Mouse (Mus musculus): ENCODE results near the gene Afap1. TPM values are rescaled to one million over a fixed set of nuclear protein-coding genes. Genes with fewer than 3 reads are reported as not detected.

Gene Afap1
- total RNA-seq, 2 experiments from 2014 or later: 25.9 to 30.4 TPM

DNA sequence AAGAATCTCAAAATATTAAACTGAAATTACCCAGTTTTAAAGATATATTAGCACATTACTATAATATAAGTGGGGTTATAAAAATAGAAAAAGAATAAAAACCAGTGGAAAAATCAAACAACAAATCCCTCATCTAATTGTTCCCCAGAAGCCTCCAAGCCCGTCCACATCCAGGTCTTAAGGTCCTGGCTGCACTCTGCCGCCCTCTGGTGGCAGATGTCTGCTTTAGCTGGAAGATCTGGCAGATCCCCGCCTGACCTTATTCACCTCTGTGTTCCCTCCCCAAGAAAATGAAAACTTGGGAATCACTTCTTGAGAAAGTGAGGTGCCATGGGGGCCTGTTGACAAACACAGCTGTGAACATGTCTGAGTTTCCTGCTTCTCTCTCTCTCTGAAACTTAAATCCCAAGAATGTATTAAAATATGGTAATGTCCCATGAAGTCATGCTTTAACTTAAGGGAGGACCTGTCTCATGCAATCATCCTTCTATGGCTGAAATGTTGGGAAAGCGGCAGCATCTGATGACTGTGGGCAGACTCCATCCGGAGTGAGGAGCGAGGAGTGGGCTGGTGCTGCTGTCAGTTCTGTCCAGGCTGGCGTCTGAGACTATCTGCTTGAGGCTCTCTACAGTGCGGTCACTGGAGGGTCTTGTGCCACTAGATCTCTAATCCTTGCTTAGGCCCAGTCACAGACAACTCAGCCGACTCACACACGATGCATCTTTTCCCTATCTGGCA lies 78.9 kb downstream of the Afap1 start:
- Histone ChIP-seq H3K27ac (peak overlapping the region; percentile 54; the same call in 1 of the 2 replicates), H3K4me3 (no peak overlapping the region)
- peak; percentile 97 for TF ChIP-seq CTCF (conservative IDR thresholded peaks at IDR 0.05)
- peak in 1 of 2 experiments; percentile 69 for DNase-seq (ENCODE audit: low spot score in 2 of 2)

DNA sequence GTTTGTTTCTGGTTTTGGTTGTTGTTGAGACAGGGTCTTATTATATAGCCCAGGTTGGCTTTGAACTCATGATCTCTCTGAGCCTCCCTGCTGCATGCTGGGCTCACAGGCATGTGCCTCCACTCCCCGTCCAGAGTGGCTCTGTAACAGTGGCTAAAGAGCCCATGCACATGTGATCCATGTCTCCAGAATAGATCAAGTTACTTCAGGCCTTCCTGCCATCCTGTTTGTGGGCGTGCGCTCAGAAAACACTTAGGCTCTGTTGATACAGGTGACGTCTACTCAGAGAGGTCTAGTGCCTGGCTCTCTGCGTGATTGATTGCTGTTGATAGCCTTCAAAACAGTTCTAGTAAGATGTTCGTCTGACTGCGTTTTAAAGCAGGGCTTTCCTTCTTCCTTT lies 79.6 kb downstream of the Afap1 start:
- DNase-seq (ENCODE audit: low spot score in 2 of 2): no peak
- H3K4me3 ChIP-seq: no peak overlapping the region
- peak overlapping the region; percentile 19; the same call in 1 of the 2 replicates for H3K27ac ChIP-seq
- TF ChIP-seq CTCF (conservative IDR thresholded peaks at IDR 0.05): no peak

DNA sequence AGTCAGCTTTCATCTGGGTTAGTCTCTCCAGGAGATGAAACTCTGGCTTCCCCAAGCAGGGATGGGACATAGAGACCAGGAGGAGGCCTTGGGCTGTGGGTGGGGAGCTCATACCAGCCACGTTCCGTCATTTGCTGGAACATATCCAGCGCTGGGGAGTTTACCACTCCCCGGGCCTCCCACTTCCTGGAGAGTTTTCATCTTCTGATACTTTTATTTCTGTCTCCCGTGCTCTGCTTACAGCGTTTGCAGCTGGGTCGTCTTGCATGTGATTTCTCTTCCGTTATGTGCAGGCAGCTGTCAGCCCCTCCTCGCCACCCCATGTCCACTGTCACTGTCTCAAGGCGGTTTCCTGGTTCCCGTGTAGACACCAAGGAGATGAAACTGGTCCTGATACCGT lies 80.7 kb downstream of the Afap1 start:
- no peak overlapping the region for H3K4me3 ChIP-seq
- H3K27ac ChIP-seq: no peak overlapping the region
- TF ChIP-seq CTCF (conservative IDR thresholded peaks at IDR 0.05): no peak
- DNase-seq (ENCODE audit: low spot score in 2 of 2): peak in 1 of 2 experiments; percentile 45

DNA sequence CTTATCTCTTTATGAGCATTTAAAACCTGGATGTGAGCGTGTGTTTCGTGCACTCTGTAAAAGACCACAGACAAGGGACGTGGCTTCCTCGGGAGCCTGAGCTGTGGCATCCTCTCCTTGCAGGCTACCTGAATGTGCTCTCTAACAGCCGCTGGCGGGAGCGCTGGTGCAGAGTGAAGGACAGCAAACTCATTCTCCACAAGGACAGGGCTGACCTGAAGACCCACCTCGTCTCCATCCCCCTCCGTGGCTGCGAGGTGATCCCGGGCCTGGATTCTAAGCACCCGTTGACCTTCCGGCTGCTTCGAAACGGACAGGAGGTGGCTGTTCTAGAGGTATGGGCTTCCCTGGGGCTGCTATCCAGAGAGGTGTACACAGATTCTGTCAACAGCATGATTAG lies 81.1 kb downstream of the Afap1 start:
- H3K27ac ChIP-seq: no peak overlapping the region
- TF ChIP-seq CTCF (conservative IDR thresholded peaks at IDR 0.05): no peak
- H3K4me3 ChIP-seq: no peak overlapping the region
- DNase-seq (ENCODE audit: low spot score in 2 of 2): no peak

DNA sequence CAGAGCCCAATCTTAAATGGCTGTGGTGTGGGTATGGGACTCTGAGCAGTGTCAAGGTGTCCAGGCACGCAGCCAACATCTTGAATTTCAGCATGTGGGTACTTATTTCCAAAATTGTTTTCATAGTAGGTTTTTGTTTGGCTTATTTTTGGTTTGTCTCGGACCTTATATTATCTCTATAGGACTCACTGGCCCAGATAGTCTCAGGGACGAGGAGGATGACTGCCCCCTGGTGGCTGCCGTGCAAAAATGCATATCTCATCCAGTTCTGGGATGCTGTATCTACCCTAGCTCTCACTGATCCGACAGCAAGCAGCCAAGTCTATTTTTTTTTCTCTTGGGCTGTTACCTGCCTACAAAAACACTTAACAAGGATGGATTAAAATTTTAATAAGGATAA lies 82.6 kb downstream of the Afap1 start:
- no peak overlapping the region for H3K27ac ChIP-seq
- DNase-seq (ENCODE audit: low spot score in 2 of 2): peak; percentile 60 to 88
- TF ChIP-seq CTCF (conservative IDR thresholded peaks at IDR 0.05): peak; percentile 93
- no peak overlapping the region for H3K4me3 ChIP-seq

DNA sequence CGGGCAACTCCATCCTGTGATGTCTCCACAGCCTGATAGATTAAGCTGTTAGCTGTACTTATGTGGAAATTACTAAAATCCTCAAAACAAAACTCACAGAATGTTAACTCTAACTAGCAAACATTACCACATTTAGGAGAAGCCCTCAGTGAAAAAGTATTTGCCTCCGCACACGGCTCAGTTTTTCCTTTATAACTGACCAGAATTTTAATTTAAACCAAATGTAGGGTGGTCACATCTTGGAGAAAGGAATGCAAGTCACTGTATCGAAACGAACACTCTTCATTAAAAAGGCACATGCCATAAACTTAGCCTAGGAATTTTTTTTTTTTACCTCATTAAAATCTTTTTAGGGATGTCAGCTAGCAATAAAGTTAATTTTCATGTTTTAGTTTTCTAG lies 87.4 kb downstream of the Afap1 start:
- TF ChIP-seq CTCF (conservative IDR thresholded peaks at IDR 0.05): no peak
- no peak for DNase-seq (ENCODE audit: low spot score in 2 of 2)
- Histone ChIP-seq H3K4me3 (no peak overlapping the region), H3K27ac (no peak overlapping the region)

DNA sequence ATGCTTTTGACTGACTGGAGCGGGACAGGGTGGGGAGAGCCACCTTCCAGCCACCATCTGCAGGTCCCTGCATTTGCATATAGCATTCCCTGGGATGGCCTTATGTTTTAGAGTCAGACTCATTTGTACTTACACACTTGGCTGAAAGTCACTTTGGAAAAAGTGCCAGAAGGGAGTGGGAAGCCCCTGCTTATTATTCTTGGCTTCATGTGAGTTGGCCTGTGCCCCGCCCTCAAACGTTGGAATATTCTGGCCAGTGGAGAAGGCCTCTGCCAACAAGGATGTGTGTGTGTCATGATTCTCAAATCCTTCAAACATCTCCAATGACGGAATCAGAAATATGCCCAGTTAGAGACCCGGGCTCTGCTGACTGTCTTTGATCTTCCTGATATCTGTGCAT lies 88.2 kb downstream of the Afap1 start:
- H3K4me3 ChIP-seq: no peak overlapping the region
- no peak for DNase-seq (ENCODE audit: low spot score in 2 of 2)
- H3K27ac ChIP-seq: no peak overlapping the region
- no peak for TF ChIP-seq CTCF (conservative IDR thresholded peaks at IDR 0.05)

DNA sequence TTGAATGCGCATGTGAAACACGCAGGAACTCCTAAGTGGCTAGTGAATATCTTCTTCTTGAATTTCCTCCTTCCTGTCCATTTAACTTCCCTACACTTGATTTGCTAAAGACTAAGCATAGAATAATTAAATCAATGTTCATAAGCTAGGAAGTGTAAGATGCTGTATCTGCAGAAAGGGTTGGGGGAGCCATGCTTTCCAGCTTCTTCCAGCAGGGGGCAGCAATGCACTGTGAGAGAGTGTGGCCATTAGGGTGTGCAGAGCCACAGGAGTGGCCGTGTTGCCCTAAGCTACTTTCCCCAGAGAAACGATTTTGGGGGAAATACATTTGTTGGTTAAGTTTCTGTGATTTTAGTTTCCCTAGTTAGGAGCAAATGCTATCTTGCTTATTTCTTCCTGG lies 88.9 kb downstream of the Afap1 start:
- peak; percentile 78 to 95 for DNase-seq (ENCODE audit: low spot score in 2 of 2)
- peak; percentile 99 for TF ChIP-seq CTCF (conservative IDR thresholded peaks at IDR 0.05)
- Histone ChIP-seq H3K4me3 (no peak overlapping the region), H3K27ac (no peak overlapping the region)

DNA sequence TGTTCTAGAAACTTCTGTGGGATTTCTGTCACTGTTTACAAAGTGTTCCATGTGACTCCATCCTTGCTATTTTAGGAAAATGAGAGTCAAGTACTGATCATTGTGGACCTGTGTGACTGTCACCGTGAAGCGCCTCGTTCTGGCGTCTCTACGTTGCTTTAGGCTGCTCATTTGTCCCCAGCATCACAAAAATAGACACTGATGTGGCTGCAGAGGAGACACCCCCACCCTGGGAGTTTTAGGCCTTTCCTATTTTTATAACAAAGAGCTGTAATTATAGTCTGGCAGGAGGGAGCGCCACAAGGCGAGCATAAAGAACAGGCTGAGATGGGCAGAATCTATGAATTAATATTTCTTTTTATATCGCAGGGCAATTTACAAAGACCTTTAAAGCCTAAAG lies 92.5 kb downstream of the Afap1 start:
- no peak overlapping the region for H3K4me3 ChIP-seq
- H3K27ac ChIP-seq: no peak overlapping the region
- no peak for TF ChIP-seq CTCF (conservative IDR thresholded peaks at IDR 0.05)
- DNase-seq (ENCODE audit: low spot score in 2 of 2): peak in 1 of 2 experiments; percentile 44

DNA sequence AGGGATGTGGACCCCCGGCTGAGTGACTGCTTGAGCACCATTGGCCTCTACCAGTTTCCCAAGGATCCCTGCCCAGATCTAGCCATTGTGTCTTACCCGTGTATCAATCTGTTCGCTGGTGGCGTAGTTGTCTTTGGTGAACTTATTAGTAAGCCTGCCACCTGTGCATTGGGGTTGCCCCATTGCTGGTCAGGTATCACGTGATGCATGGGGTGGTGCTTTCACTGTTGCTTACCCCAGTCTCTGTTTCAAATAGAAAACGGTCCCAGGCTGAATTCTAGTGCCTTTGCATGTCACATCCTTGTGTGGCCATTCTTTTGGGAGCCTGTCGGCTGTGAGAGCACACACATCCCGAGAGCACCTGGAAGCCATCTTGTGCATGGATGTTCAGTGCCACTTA lies 95.0 kb downstream of the Afap1 start:
- Histone ChIP-seq H3K4me3 (no peak overlapping the region), H3K27ac (no peak overlapping the region)
- DNase-seq (ENCODE audit: low spot score in 2 of 2): no peak
- TF ChIP-seq CTCF (conservative IDR thresholded peaks at IDR 0.05): no peak

DNA sequence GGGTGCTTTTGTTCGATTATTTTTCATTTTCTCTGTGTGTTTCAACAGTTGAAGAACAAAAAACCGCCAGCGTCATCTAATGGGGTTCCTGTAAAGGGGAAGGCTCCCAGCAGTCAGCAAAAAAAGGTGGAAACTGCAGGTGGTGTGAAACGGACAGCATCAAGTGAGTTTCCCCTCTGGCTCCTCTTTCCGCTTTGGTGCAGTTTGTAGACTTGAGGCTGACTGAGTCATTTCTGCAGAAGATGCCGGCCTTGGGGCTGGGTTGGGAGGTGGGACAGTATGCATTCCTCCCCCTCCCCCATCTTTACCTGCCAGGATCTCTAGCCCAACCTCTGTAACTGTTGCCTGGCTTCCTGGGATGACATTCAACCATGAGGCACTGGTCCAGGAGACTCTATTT lies 96.4 kb downstream of the Afap1 start:
- H3K4me3 ChIP-seq: no peak overlapping the region
- TF ChIP-seq CTCF (conservative IDR thresholded peaks at IDR 0.05): no peak
- DNase-seq (ENCODE audit: low spot score in 2 of 2): no peak
- no peak overlapping the region for H3K27ac ChIP-seq

DNA sequence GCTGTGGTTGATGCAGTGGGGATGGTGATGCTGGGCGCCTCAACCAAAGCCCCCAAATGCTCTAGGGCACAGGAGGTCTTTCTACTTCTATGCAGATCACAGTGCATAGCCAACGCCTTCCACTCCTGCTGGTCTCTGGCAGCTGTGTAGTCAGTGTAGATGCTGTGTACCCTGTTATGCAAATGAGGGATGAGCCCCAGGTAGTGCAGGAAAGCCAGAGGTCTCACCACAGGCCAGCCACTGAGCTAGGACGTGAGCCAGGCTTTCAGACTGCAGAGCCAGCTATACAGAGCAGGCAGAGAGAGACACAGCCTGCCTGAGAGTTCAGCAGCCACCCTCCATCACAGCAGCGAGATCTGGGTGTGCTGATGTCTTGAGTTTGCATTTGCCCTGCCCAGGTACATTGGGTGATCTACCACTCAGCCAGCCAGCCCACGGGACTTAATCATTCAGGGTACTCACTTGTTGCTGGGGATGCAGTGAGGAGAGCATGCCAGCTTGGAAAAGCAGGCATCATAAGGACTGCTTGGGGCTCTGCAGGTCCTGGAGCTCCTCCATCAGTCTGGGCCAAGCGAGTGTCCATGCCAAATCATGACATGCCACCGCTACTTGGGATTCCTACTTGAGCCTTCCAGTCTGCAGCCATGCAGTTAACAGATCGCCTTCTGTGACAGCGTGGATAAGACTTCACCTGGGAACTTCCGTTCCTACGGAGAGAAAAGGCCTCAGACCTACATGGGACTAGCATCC lies 97.0 kb downstream of the Afap1 start:
- Histone ChIP-seq H3K27ac (no peak overlapping the region), H3K4me3 (no peak overlapping the region)
- DNase-seq (ENCODE audit: low spot score in 2 of 2): no peak
- TF ChIP-seq CTCF (conservative IDR thresholded peaks at IDR 0.05): no peak

DNA sequence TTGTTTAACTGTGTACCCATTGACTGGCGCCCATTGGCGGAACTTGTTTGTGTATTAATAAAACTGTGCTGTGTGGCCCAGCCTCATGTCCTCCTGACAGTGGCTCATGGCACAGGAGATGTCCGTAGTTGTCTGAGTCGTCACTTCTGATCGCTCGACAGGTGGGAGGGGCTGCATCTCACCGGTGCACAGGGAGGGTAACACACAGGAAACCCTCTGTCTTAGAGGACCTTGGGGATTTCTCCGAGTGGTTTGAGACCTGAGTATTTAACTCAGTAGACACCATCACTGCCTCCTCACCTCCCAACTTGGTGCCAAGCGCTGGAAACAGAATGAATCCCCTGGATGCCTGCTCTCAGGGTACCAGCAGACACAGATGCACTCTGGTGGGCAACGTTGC lies 110.7 kb downstream of the Afap1 start:
- no peak for TF ChIP-seq CTCF (conservative IDR thresholded peaks at IDR 0.05)
- no peak for DNase-seq (ENCODE audit: low spot score in 2 of 2)
- H3K4me3 ChIP-seq: no peak overlapping the region
- H3K27ac ChIP-seq: no peak overlapping the region

DNA sequence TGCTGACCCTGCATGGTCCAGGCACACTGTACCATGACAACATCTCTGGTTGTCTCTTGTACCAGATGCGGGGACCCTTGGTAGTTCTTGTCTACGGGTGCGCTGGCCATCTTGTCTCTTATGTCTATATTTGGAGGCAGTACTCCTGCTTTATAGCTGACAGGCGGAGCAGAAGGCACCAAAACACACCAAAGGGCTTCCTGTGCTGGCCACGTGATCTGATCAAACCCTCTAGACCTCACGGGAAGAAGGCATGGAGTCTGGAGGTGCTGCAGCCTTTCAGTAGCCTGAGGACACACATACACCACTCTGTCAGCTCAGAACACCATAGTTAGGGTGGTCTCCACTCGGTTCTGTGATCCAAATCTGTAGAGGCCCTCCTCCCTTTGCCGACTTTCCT lies 113.0 kb downstream of the Afap1 start:
- no peak for TF ChIP-seq CTCF (conservative IDR thresholded peaks at IDR 0.05)
- DNase-seq (ENCODE audit: low spot score in 2 of 2): no peak
- Histone ChIP-seq H3K27ac (no peak overlapping the region), H3K4me3 (no peak overlapping the region)
